Mouse (Mus musculus) 3T3-L1 (cell line): ENCODE measurements around the gene Ctsh.

ENCODE experiments used
- DNase-seq: peaks from one replicate; pipeline ENCODE4 v3.0.0-alpha.2; 2015; ENCODE audit warnings: low read depth, low spot score

Gene Ctsh

GRCm38 (mm10) chr9:90109386-90109785, 55.4 kb downstream of the Ctsh start:
- no peak for DNase-seq

GRCm38 (mm10) chr9:90113151-90113550, 59.2 kb downstream of the Ctsh start:
- peak; percentile 38 for DNase-seq

GRCm38 (mm10) chr9:90113651-90114566, 60.0 kb downstream of the Ctsh start:
- DNase-seq: peak; percentile 94

- DNase-seq: peak; percentile 94
These were observed 60.8 kb downstream of the Ctsh start, which contains the start of gene Morf4l1 for GRCm38 (mm10) chr9:90114567-90115307. Gene Morf4l1 (minus strand): TSS chr9:90114774.

DNA sequence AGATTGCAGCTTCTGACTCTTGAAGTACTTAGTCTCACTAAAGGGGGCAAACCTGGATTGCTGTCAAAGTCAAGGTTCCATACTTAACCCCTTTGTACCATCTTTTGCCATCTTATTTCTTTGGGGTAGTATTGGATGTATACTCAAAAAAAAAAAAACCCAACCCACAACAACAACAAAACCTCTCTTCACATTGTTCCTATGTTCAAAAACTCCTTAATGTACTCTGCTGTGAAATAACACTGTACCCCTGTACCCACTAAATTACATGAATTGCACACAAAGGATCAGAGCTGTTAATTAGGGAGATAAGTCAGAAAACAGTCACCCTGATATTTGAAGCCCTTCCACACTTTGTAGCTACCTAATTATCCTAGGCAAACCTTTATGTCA, 61.4 kb downstream of the Ctsh start:
- DNase-seq: no peak

GRCm38 (mm10) chr9:90117234-90117633, 63.3 kb downstream of the Ctsh start:
- no peak for DNase-seq

DNA sequence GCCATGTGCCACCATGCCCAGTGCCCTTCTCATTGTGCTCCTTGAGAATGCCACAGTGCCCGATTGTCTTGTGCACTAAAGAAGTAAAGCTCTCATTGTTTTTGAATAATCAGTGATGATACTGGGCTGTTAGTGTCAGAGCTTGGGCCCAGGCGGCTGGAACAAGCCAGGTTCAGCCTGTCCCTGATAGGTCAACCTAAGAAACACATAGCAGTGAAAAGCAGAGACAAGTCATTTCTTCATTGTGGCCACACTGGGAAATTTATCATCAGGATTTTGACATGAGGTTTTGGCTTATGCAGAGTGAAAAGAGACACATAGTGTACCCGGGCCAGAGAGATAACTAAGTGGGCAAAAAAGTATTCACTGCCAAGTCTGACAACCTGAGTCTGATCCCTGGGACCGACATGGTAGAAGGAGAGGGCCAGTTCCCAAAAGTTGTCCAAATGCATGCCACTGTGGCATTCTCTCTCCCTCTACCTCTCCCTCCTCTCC, 68.3 kb downstream of the Ctsh start:
- DNase-seq: no peak

DNA sequence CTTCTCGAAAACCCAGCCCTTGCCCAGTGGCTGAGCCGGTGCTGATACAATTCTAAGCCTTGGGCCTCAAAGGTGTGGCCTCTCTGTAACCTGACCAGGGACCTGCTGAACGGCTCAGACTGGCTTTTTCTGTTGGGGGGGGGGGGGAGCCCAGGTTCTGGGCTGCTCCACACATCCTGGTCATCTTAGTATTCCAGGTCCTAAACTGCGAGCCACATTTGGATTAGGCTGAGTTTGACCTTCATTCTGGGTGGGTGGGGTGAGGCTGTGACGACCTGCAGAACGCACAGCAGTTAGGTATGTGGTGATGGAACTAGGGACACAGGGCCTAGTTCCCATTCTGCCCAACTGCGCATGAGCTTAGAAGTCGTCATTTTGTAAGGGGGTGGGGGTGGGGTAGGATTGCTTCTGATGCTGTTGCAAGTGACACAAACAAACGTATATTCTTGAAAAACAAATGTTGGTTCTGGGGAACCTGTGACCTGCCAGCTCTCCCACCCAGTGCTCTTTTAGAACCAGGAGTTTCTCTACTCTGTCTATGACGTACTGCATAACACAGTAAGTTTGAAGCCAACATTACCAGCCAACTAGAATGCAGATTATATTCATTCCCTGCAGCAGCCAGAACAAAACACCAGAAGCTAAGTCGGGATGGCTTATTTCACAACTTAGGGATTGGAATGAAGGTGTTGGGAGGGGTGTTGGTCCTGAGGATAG, 70.4 kb downstream of the Ctsh start:
- no peak for DNase-seq

GRCm38 (mm10) chr9:90124873-90125245, 70.9 kb downstream of the Ctsh start:
- DNase-seq: no peak
